Mouse (Mus musculus) kidney, adult 18-20 months (tissue): ENCODE data around the gene Olfr1251.
"Not testable (repeated sequence)": the region's sequence is repeated elsewhere in the genome, so short reads cannot be mapped to it uniquely, and the experiment has no call there.

Experiments used
- DNase-seq: peaks from one replicate; pipeline ENCODE4 v3.0.0; 2021

Gene Olfr1251

GRCm38 (mm10) chr2:89671836-89672235, at the start of gene Olfr1251:
Gene Olfr1251, minus strand, starts transcription at chr2:89671936.
- no peak for DNase-seq

- no peak for DNase-seq
Observed at GRCm38 (mm10) chr2:89691980-89692379, 20.2 kb upstream of the Olfr1251 start.

- no peak for DNase-seq
Observed at GRCm38 (mm10) chr2:89661367-89661766, 10.4 kb downstream of the Olfr1251 start, which contains the start of gene Olfr1250. Gene Olfr1250, minus strand, starts transcription at chr2:89661467.

DNA sequence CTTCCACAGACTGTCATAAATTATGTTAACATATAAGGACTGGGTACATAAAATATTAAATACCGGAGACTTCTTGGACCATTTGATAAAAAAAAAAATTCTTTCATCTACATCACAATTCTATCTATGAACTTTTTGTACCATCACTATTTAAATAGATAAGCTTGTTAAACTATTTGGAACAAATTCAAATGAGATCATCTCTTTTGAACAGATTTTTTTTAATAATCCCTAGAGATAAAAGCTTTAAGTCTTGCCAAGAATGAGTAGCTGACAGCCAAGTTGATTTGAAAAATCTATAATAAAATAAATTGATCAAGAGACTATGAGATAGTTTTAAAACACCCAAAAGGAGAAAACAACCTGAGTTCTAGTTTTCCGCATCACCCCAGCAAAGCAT, 36.9 kb downstream of the Olfr1251 start, which contains the start of gene Olfr1249:
TSS of gene Olfr1249 (minus strand) at position 101 of the 400 bp plus-strand sequence.
- DNase-seq, result no peak

DNA sequence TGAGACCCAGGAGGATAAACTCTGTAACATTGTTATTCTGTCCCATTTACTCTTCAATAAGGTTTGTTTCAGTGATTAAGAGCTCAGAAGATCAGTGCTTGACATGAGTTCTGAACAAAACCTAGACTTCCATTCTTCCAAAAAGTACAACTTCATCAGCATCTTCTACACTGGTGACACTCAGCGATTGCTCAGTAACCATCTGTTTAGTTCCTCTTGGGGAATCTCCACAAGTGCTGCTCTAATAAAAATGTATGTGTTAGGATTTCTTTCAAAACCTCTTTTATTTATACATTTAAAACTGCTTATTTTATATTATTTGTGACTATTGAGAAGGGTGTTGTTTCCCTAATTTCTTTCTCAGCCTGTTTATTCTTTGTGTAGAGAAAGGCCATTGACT, 53.6 kb downstream of the Olfr1251 start, which contains the start of gene Olfr1248:
TSS of gene Olfr1248 (minus strand) at position 101 of the 400 bp plus-strand sequence.
- not testable (repeated sequence) for DNase-seq
